Mouse (Mus musculus) retina, adult 2 months (tissue): ENCODE measurements at regions not wholly inside any gene's neighbourhood (a gene's known extent, or its start where the extent isn't known, plus 50 kb on each side); places are given as distances from the start of the nearest gene placed in this dataset.
A peak's percentile ranks its signal among the peaks of the same experiment; 100 is the strongest.
"Not testable (repeated sequence)": the region's sequence is repeated elsewhere in the genome, so short reads cannot be mapped to it uniquely, and the experiment has no call there.

ENCODE experiments used
- DNase-seq: peaks from one replicate; pipeline ENCODE4 v3.0.0-alpha.2; 2012; ENCODE audit warnings: low read depth, low spot score

DNA sequence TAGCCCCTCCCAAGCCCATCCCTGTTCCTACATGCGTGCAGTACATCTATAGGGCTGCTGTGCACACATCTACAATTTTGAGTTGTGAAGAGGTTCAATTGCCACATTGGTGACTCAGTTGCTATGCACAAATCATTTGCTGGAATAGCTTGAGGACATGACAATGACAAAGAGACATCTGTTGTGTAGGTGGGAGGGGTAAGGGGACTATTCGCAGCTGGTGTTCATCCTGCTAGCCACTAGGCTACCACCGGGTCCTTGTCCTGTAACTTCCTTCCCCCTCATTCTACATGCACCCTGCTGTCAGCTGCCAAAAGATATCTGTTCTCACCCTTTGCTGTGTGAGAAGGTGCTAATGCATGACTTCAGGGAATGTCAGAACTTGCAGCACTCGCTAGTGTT, 1117.7 kb upstream of the Arrdc3 start:
- DNase-seq, result no peak

DNA sequence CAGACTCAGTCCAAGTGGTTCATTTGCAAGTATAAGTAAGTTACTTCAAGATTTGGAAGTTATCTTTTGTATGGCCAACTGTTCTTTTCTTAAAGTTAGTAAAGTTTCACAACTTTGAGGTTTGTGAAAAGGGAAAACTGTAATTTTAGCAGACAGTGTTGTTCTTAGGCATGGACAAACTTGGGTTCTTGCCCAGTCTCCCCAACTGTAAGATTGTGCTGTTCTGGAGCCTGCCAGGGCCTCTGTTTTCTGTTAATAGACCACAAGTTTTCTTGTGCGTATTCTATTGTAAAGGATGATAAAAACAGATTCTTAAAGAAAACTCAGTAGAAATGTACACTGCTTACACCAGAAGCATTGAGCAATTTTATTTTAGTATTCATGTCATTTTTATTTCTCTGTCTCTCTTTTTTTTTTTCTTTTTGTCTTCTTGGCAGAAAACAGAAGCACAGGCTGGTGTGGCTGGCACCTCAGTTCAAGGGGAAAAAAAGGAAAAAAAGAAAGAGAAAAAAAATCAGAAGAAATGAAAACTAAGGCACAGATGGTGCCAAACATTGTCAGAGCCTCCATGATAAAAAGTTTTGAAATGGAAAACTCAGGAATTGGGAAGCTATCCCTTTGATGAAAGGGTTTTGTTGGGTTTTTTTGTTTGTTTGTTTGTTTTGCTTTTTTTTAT, 1098.1 kb upstream of the Arrdc3 start:
- DNase-seq, result no peak

DNA sequence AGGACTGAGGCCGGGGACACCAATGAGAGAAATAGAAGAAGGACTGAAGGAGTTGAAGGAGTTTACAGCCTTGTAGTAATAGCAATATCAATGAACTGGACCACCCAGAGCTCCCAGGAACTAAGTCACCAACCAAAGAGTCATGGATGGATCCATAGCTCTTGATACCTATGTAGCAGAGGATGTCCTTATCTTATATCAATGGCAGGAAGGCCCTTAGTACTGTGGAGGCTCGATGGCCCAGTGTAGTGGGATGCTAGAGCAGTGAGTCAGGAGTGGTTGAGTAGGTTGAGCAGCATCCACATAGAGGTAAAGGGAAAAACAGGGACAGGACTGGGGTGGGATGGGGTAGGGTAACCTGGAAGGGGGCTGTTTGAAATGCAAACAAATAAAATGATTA, 1081.6 kb upstream of the Arrdc3 start:
- no peak for DNase-seq

DNA sequence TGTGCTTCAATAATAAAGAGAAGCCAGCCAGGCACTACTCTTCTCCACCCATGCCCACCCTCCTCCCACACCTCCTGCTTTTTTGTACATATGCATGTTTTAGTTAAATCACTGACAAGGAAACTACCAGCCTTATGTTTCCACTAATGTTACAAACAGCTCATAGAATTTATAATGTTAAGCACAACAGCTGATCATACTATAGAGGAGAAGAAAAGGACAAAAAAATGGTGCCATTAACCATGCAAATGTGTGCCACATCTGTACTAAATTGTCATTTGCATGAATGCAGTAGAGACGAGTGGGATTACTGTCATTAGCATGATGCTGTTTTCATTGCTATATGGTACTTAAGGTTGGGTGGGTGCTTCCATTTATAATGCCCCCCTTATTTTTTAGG, 1047.6 kb upstream of the Arrdc3 start:
- no peak for DNase-seq

DNA sequence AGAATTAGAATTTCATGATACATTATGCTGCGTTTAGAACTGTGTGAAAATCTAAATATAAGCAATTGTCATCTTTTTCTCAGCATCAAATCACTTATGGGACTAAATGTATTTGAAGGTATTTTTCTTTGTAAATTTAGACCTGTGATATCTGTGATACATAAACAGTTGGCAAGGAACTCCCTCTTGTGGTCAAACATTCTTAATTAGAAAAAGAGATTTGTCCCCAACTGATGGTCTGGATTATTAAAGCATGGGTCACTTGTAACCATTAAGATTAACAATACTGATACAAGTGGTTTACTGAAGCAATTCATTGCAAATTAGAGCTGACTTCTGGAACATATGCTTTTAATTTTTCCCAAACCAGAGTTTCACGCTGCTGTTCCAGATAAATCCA, 1038.4 kb upstream of the Arrdc3 start:
- peak; percentile 0 for DNase-seq

DNA sequence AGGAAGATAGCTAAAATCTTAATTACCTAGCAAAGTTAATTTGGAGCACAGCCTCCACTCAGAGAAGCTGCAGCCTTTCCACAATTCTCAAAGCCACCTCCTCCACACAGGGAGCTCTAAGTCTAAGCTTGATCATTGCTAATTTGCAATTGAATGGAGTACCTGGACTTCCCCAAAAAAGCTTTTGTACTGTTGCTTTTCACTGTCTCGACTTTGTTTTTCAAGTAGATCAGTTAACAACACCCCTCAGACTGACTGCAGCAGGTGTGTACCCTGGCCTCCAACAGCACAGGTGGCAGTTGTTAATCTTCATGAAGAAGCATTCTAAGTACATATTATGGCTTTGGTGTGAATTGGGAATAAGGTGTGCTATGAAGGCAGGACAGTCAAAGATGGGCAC, 1015.7 kb upstream of the Arrdc3 start:
- DNase-seq, result not testable (repeated sequence)

DNA sequence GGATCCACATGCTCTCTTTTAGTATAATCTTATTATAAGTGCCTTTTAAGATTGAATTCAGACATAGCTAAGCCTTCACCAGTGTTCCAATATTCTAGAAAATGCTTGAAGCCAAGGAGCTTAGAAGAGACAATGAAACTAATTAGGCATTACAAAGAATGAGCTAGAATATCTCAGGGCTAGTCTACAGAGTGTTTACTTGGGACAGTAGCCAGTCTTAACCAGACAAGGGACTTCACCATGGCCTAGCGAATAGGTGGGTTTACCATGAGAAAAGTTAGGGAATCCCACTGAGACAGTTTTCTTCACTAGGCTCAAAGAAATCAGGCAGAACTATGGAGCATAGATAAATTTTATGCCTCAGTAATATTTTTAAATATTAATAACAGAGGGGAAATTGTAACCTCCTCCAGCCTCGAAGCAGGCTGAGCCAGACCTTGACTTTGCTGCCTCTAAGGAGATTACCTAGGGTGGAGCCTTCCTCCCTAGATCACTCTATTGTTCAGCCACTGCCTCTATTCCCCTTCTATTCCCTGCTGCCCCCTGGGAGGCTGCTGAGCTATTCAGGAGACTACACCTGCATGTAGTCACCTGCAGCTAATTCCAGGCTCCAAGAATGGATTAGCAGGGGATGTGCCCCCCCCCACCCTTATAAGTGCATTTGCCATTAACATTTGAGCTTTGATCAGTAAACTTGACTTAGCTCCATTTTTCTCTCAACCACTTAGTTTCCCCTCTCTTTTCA, 1014.5 kb upstream of the Arrdc3 start:
- DNase-seq, result no peak

DNA sequence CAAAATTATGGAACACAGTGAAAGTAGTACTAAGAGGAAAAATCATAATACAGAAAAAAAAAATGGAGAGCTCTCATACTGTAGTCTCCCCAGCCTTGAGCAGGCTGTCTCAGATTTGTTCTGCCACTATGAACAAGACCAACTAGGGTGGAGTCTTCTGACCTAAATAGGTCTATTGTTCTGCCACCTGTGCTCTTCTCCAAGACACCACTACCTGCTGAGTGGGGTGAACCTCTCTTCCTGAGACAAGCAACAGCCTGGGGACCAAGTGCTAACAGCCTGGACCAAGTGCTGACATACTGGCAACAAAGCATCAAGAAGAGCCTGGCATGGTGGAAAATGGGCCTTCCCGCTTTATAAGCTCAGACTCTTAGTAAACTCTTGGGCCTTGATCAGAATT, 1003.0 kb upstream of the Arrdc3 start:
- DNase-seq, result no peak

DNA sequence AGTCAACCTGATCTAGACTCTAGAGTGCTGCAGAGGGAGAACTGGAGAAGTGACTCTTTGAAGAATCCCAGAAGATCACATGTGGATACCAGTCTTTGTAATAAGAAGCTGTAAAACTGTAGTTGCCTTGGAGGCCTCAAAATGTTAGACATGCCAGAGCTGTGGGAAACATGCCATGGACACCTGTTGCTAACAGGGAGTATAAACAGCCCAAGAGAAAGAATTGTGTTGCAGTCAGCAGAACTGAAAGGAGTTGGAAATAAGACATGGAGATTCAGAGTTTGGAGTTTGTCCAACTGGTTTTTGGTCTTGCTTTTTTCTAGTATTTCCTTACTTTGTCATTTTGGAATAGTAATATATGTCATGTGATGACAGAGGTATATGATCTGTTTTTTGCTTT, 997.2 kb upstream of the Arrdc3 start:
- DNase-seq, result no peak

DNA sequence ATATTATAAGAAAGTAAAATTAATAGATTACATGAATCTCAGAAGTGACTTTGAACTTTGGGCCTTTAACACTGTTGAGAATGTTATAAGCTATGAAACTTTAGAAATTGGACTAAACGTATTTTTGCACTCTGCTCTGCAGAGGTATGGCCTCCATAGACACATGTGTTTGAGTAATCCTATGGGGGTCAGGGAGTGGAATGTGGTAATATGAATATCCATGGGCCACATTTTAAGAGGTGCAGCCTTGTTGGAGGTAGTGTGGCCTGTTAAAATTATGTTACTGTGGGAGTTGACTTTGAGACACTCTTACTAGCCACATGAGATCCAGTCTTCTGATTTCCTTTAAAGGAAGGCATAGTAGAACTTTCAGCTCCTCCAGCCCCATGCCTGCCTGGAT, 996.8 kb upstream of the Arrdc3 start:
- no peak for DNase-seq
